Mouse (Mus musculus): Measurements from ENCODE around the gene Ptprg.

- no peak for TF ChIP-seq CTCF (IDR thresholded peaks at IDR 0.05; ENCODE audit: extremely low read depth, insufficient read length, insufficient replicate concordance, low read depth, low read length)
- TF ChIP-seq POLR2A (IDR thresholded peaks at IDR 0.05; ENCODE audit: low read depth, low read length): no peak
Observed at GRCm38 (mm10) chr14:12086167-12086566, 532.8 kb downstream of the Ptprg start.

Data from small intestine, adult 2 months (tissue).